Mouse (Mus musculus) G1E (cell line): ENCODE data around the gene Hba-x.

ENCODE experiments used
- CTCF ChIP-seq: IDR thresholded peaks from 2 replicates; pipeline ENCODE4 v1.5.1; 2012; ENCODE audit warnings: low read depth, low read length, inconsistent platforms, mixed read lengths
- GATA1 ChIP-seq: IDR thresholded peaks from 2 replicates; pipeline ENCODE4 v1.6.1; 2012; ENCODE audit warnings: borderline replicate concordance, low read length, inconsistent platforms, mixed read lengths

DNA sequence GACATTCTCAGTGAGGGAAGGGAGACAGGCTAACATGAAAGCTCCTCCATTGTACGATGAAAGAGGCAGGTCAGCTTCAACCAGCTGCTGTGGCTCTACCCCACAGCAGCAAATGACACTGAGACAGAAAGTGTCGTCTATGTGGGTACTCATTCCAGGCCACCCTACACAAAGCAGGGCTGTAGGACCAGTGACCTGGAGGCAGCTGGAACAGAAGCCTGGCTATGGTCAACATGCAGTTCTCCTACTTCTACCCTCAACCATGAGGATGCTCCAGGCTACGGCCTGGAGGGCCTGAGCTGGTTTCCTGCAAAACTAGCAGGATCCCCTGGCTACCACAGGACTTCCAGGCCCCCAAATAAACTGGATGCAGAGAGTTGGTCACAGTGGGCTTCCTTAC lies 19.6 kb upstream of the Hba-x start:
- TF ChIP-seq CTCF: no peak
- TF ChIP-seq GATA1: no peak
